Mouse (Mus musculus) lung, postnatal 10 days (tissue): ENCODE data around the gene Serpinb8.
A peak's percentile ranks its signal among the peaks of the same experiment; 100 is the strongest.

Experiments
- DNase-seq: peaks from one replicate; pipeline ENCODE4 v3.0.0; 2021

The Serpinb8 gene

DNA sequence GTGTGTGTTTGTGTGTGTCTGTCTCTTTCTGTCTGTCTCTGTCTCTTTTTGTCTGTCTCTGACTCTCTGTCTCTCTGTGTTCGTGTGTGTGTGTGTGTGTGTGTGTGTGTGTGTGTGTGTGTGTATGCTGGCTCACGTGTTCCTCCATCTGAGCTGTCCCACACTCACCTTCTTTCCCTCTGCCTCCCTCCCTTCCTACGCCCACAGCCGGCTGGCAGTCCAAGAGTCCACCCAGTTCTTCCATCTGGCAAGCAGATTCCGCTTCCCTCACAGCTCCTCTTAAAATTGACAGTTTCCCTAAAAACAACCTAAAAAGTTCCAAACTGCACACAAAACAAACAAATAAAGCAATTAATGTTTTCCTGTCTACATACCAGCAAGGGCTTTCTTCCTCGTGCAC is 55.3 kb downstream of the Serpinb8 start:
- DNase-seq = no peak

DNA sequence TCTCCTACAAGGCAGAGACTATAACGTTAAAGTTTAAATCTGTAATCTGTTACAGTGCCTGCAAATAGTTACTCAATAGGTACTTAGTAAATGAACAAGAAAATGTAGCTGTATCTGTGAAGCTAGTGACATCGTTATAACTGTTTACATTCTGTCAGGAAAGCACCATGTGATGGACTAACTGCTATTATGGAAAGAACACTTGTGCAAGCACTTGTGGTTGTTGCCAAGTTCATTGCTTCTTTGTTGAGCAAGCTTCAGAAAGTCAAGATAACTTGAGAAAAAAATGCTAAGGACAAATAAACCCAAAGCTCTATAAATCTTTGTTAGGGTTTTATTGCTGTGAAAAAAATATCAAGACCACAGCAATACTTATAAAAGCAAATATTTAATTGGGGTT is 67.9 kb downstream of the Serpinb8 start:
- DNase-seq = peak; percentile 5
